Mouse (Mus musculus): ENCODE data around the gene Sel1l2. TPM values are rescaled to one million over a fixed set of nuclear protein-coding genes. Genes with fewer than 3 reads are reported as not detected.

Gene Sel1l2
- total and polyA plus RNA-seq, 3 experiments = not detected

- Histone ChIP-seq H3K27me3 (ENCODE audit: control insufficient read depth in 1 of 2, insufficient read depth in 2 of 2, low read length in 2 of 2) (no peaks in the 10 kb centered on the region), H3K36me3 (ENCODE audit: control insufficient read depth in 1 of 2, insufficient read depth in 2 of 2, low read length in 2 of 2) (no peaks in the 10 kb centered on the region), H3K4me3 (ENCODE audit: control insufficient read depth in 1 of 2, insufficient read depth in 1 of 2, low read depth in 2 of 2, low read length in 2 of 2) (no peak overlapping the region), H3K79me2 (ENCODE audit: control insufficient read depth, insufficient read depth, low read length, poor library complexity) (no peaks in the 10 kb centered on the region), H3K4me1 (ENCODE audit: control insufficient read depth in 1 of 2, insufficient read depth in 2 of 2, low read length in 2 of 2) (no peaks in the 10 kb centered on the region), H3K27ac (ENCODE audit: control insufficient read depth, low read depth, low read length) (no peak overlapping the region), H3K9me3 (replicated peaks; ENCODE audit: insufficient read depth, low read length) (no peaks in the 10 kb centered on the region), H3K9ac (ENCODE audit: control insufficient read depth, low read depth, low read length, poor library complexity, severe bottlenecking) (no peak overlapping the region)
- TF ChIP-seq ZKSCAN1 (IDR thresholded peaks at IDR 0.05; ENCODE audit: low read depth, low read length) (no peak), SMC3 (IDR thresholded peaks at IDR 0.05; ENCODE audit: low read depth, low read length) (no peak)
- DNase-seq (ENCODE audit: low read depth, low spot score) = no peak
These were observed 58.8 kb downstream of the Sel1l2 start for GRCm38 (mm10) chr2:140330508-140331306.

- no peaks in the 10 kb centered on the region for H3K27me3 ChIP-seq (ENCODE audit: control insufficient read depth in 1 of 2, insufficient read depth in 2 of 2, low read length in 2 of 2)
- H3K4me3 ChIP-seq (ENCODE audit: control insufficient read depth in 1 of 2, insufficient read depth in 1 of 2, low read depth in 2 of 2, low read length in 2 of 2) = no peak overlapping the region
- no peak for TF ChIP-seq MXI1 (IDR thresholded peaks at IDR 0.05; ENCODE audit: low read depth, low read length)
- TF ChIP-seq ETS1 (IDR thresholded peaks at IDR 0.05; ENCODE audit: low read depth, low read length) = no peak
- TF ChIP-seq CTCF (IDR thresholded peaks at IDR 0.05 in 2 of 3, conservative IDR thresholded peaks at IDR 0.05 in 1 of 3; ENCODE audit: control insufficient read depth in 1 of 3, insufficient read depth in 1 of 3, low read depth in 2 of 3, low read length in 3 of 3, poor library complexity in 1 of 3, severe bottlenecking in 1 of 3) = no peak
- TF ChIP-seq USF1 (IDR thresholded peaks at IDR 0.05; ENCODE audit: low read depth, low read length) = no peak
- TF ChIP-seq JUND (IDR thresholded peaks at IDR 0.05; ENCODE audit: low read depth, low read length) = no peak
- no peak for TF ChIP-seq ZKSCAN1 (IDR thresholded peaks at IDR 0.05; ENCODE audit: low read depth, low read length)
- TF ChIP-seq ZMIZ1 (IDR thresholded peaks at IDR 0.05; ENCODE audit: low read depth, low read length) = no peak
- no peak for TF ChIP-seq ZC3H11A (IDR thresholded peaks at IDR 0.05; ENCODE audit: low read depth, low read length)
- TF ChIP-seq TBP (IDR thresholded peaks at IDR 0.05; ENCODE audit: low read depth, low read length) = no peak
- no peak for TF ChIP-seq BHLHE40 (IDR thresholded peaks at IDR 0.05; ENCODE audit: borderline replicate concordance, low read depth, low read length)
- no peak for TF ChIP-seq KAT2A (conservative IDR thresholded peaks at IDR 0.05; ENCODE audit: low read depth, low read length)
- TF ChIP-seq MAFK (IDR thresholded peaks at IDR 0.05; ENCODE audit: borderline replicate concordance, low read depth, low read length) = no peak
- H3K27ac ChIP-seq (ENCODE audit: control insufficient read depth, low read depth, low read length) = no peak overlapping the region
- H3K36me3 ChIP-seq (ENCODE audit: control insufficient read depth in 1 of 2, insufficient read depth in 2 of 2, low read length in 2 of 2) = no peaks in the 10 kb centered on the region
- no peak overlapping the region for H3K9ac ChIP-seq (ENCODE audit: control insufficient read depth, low read depth, low read length, poor library complexity, severe bottlenecking)
- no peaks in the 10 kb centered on the region for H3K9me3 ChIP-seq (replicated peaks; ENCODE audit: insufficient read depth, low read length)
- H3K4me1 ChIP-seq (ENCODE audit: control insufficient read depth in 1 of 2, insufficient read depth in 2 of 2, low read length in 2 of 2) = no peaks in the 10 kb centered on the region
- DNase-seq (ENCODE audit: low read depth, low spot score) = no peak
- H3K79me2 ChIP-seq (ENCODE audit: control insufficient read depth, insufficient read depth, low read length, poor library complexity) = no peaks in the 10 kb centered on the region
These were observed 86.4 kb downstream of the Sel1l2 start for GRCm38 (mm10) chr2:140302976-140303708.
